Mouse (Mus musculus) forebrain, embryonic 11.5 days (tissue): Measurements from ENCODE around the gene Rbfox2. TPM values are rescaled to one million over a fixed set of nuclear protein-coding genes. Genes with fewer than 3 reads are reported as not detected.

Source experiments
- ATAC-seq: fragments of 200-750 bp; cut with Nextera tagmentation; replicated peaks from 2 replicates; pipeline ENCODE4 v1.8.0; 2017; ENCODE audit warnings: moderate TSS enrichment; ENCODE audit not compliant: low FRiP score
- DNase-seq: peaks from one replicate; pipeline ENCODE4 v3.0.0-alpha.2; 2017; ENCODE audit warnings: low spot score
- H3K27ac ChIP-seq: fragments of 300-500 bp; sonication (generic); 2 replicates; pipeline ENCODE4 v1.5.1; 2014; ENCODE audit warnings: low read depth, low read length
- H3K27me3 ChIP-seq: fragments of 300-500 bp; sonication (generic); 2 replicates; pipeline ENCODE4 v1.6.1; 2014; ENCODE audit warnings: mild to moderate bottlenecking, low read length, mixed read lengths; ENCODE audit not compliant: control insufficient read depth, insufficient read depth
- H3K36me3 ChIP-seq: fragments of 300-500 bp; sonication (generic); 2 replicates; pipeline ENCODE4 v1.6.1; 2014; ENCODE audit warnings: mild to moderate bottlenecking, low read length, moderate library complexity, mixed read lengths; ENCODE audit not compliant: control insufficient read depth, insufficient read depth
- H3K4me1 ChIP-seq: fragments of 300-500 bp; sonication (generic); replicated peaks from 2 replicates; pipeline ENCODE4 v1.6.1; 2014; ENCODE audit warnings: low read length, mixed read lengths; ENCODE audit not compliant: control insufficient read depth, insufficient read depth
- H3K4me2 ChIP-seq: fragments of 300-500 bp; sonication (generic); 2 replicates; pipeline ENCODE4 v1.6.1; 2014; ENCODE audit warnings: low read depth, mild to moderate bottlenecking, low read length, moderate library complexity, mixed read lengths; ENCODE audit not compliant: severe bottlenecking
- H3K4me3 ChIP-seq: fragments of 300-500 bp; sonication (generic); 2 replicates; pipeline ENCODE4 v1.5.1; 2014; ENCODE audit warnings: low read depth, low read length
- H3K9ac ChIP-seq: fragments of 300-500 bp; sonication (generic); 2 replicates; pipeline ENCODE4 v1.6.1; 2014; ENCODE audit warnings: low read length
- H3K9me3 ChIP-seq: fragments of 300-500 bp; sonication (generic); 2 replicates; pipeline ENCODE4 v1.6.1; 2016; ENCODE audit warnings: low read length, mixed read lengths; ENCODE audit not compliant: control insufficient read depth
- WGBS: fragments of 180-500 bp; shearing (Covaris S2); extraction: QIAGEN DNeasy Blood & Tissue Kit; methylation state at CpG from one replicate; pipeline ENCODE4 v1.1.7; 2014; 5-methylcytosine and 5-hydroxymethylcytosine counted together
- polyA plus RNA-seq: library from polyadenylated mRNA; unstranded; fragments of >200 nt; fragmentation: Nextera tagmentation; extraction: Ambion mirVana; gene quantifications from 2 replicates; pipeline ENCODE4 v1.2.1, GENCODE M21; 2014

The Rbfox2 gene
- polyA plus RNA-seq, 1 experiment from 2014 or later = 68.2 TPM

GRCm38 (mm10) chr15:77144960-77145359 is 161.8 kb downstream of the Rbfox2 start:
- Histone ChIP-seq H3K4me2 (no peak overlapping the region), H3K9ac (no peak overlapping the region), H3K9me3 (no peaks in the 10 kb centered on the region), H3K27ac (no peak overlapping the region), H3K36me3 (no peaks in the 10 kb centered on the region), H3K4me3 (no peak overlapping the region), H3K27me3 (no peaks in the 10 kb centered on the region), H3K4me1 (0 out of 2 replicates have a peak, but pooled peaks cover under 1% of the 10 kb centered on the region)
- 90% methylated on average over 1 of the region's 1 CpGs for WGBS
- DNase-seq (no peak), ATAC-seq (no peak)

GRCm38 (mm10) chr15:77142787-77143186 is 164.0 kb downstream of the Rbfox2 start:
- Histone ChIP-seq H3K4me2 (no peak overlapping the region), H3K9ac (no peak overlapping the region), H3K27ac (no peak overlapping the region), H3K27me3 (no peaks in the 10 kb centered on the region), H3K9me3 (no peaks in the 10 kb centered on the region), H3K36me3 (no peaks in the 10 kb centered on the region), H3K4me3 (no peak overlapping the region), H3K4me1 (no peaks in the 10 kb centered on the region)
- ATAC-seq (no peak), DNase-seq (no peak)
- WGBS = 93% methylated on average over 5 of the region's 5 CpGs

GRCm38 (mm10) chr15:77142352-77142751 is 164.5 kb downstream of the Rbfox2 start:
- no peaks in the 10 kb centered on the region for H3K9me3 ChIP-seq
- H3K4me3 ChIP-seq = no peak overlapping the region
- no peaks in the 10 kb centered on the region for H3K36me3 ChIP-seq
- H3K9ac ChIP-seq = no peak overlapping the region
- ATAC-seq (no peak), DNase-seq (no peak)
- H3K4me1 ChIP-seq = no peaks in the 10 kb centered on the region
- no peaks in the 10 kb centered on the region for H3K27me3 ChIP-seq
- WGBS = 81% methylated on average over 6 of the region's 6 CpGs
- no peak overlapping the region for H3K4me2 ChIP-seq
- no peak overlapping the region for H3K27ac ChIP-seq

- Histone ChIP-seq H3K27me3 (no peaks in the 10 kb centered on the region), H3K4me1 (no peaks in the 10 kb centered on the region), H3K27ac (no peak overlapping the region), H3K9me3 (no peaks in the 10 kb centered on the region), H3K36me3 (no peaks in the 10 kb centered on the region), H3K9ac (no peak overlapping the region), H3K4me2 (no peak overlapping the region), H3K4me3 (no peak overlapping the region)
- WGBS = 86% methylated on average over 4 of the region's 4 CpGs
- ATAC-seq (no peak), DNase-seq (no peak)
Measured at GRCm38 (mm10) chr15:77141711-77142110, 165.1 kb downstream of the Rbfox2 start.

GRCm38 (mm10) chr15:77138282-77138681 is 168.5 kb downstream of the Rbfox2 start:
- Histone ChIP-seq H3K27ac (no peak overlapping the region), H3K36me3 (peaks cover 4% of the 10 kb centered on the region; the same call in 1 of the 2 replicates), H3K9me3 (peaks cover 3% of the 10 kb centered on the region; the same call in 1 of the 2 replicates), H3K9ac (no peak overlapping the region), H3K4me3 (no peak overlapping the region), H3K4me2 (no peak overlapping the region), H3K4me1 (no peaks in the 10 kb centered on the region), H3K27me3 (no peaks in the 10 kb centered on the region)
- ATAC-seq = no peak
- DNase-seq = no peak
- WGBS = 89% methylated on average over 5 of the region's 5 CpGs

- H3K9me3 ChIP-seq = peaks cover 3% of the 10 kb centered on the region; the same call in 1 of the 2 replicates
- H3K4me2 ChIP-seq = no peak overlapping the region
- H3K9ac ChIP-seq = no peak overlapping the region
- no peak overlapping the region for H3K4me3 ChIP-seq
- WGBS = 92% methylated on average over 10 of the region's 10 CpGs
- no peaks in the 10 kb centered on the region for H3K4me1 ChIP-seq
- no peak overlapping the region for H3K27ac ChIP-seq
- DNase-seq (no peak), ATAC-seq (no peak)
- H3K27me3 ChIP-seq = no peaks in the 10 kb centered on the region
- peaks cover 6% of the 10 kb centered on the region; the same call in 1 of the 2 replicates for H3K36me3 ChIP-seq
Measured at GRCm38 (mm10) chr15:77134483-77134882, 172.3 kb downstream of the Rbfox2 start.

GRCm38 (mm10) chr15:77129154-77129553 is 177.7 kb downstream of the Rbfox2 start:
- H3K36me3 ChIP-seq = peaks cover 2% of the 10 kb centered on the region; the same call in 1 of the 2 replicates

GRCm38 (mm10) chr15:77127737-77128136 is 179.1 kb downstream of the Rbfox2 start:
- no peaks in the 10 kb centered on the region for H3K4me1 ChIP-seq
- no peak overlapping the region for H3K9ac ChIP-seq
- H3K4me2 ChIP-seq = no peak overlapping the region
- H3K27ac ChIP-seq = no peak overlapping the region
- ATAC-seq (no peak), DNase-seq (no peak)
- H3K36me3 ChIP-seq = peaks cover 2% of the 10 kb centered on the region; the same call in 1 of the 2 replicates
- H3K9me3 ChIP-seq = no peaks in the 10 kb centered on the region
- WGBS = 91% methylated on average over 2 of the region's 2 CpGs
- no peak overlapping the region for H3K4me3 ChIP-seq
- H3K27me3 ChIP-seq = no peaks in the 10 kb centered on the region

More at GRCm38 (mm10) chr15:77129154-77129553, 177.7 kb downstream of the Rbfox2 start:
- Histone ChIP-seq H3K9me3 (no peaks in the 10 kb centered on the region), H3K27ac (no peak overlapping the region), H3K4me3 (no peak overlapping the region), H3K9ac (no peak overlapping the region), H3K27me3 (no peaks in the 10 kb centered on the region), H3K4me2 (no peak overlapping the region), H3K4me1 (no peaks in the 10 kb centered on the region)
- WGBS = 90% methylated on average over 8 of the region's 8 CpGs
- DNase-seq (no peak), ATAC-seq (no peak)

- no peak for ATAC-seq
- 98% methylated on average over 3 of the region's 3 CpGs for WGBS
- H3K36me3 ChIP-seq = no peaks in the 10 kb centered on the region; the same call in 1 of the 2 replicates
- H3K4me2 ChIP-seq = no peak overlapping the region
- H3K27me3 ChIP-seq = no peaks in the 10 kb centered on the region
- no peak overlapping the region for H3K9ac ChIP-seq
- DNase-seq = no peak
- no peaks in the 10 kb centered on the region for H3K9me3 ChIP-seq
- H3K4me1 ChIP-seq = no peaks in the 10 kb centered on the region
- no peak overlapping the region for H3K27ac ChIP-seq
- H3K4me3 ChIP-seq = no peak overlapping the region
Measured at GRCm38 (mm10) chr15:77126674-77127073, 180.1 kb downstream of the Rbfox2 start.
